Comparison of ENCODE assay signal across 16 mouse cellular contexts in the genomic region with DNA sequence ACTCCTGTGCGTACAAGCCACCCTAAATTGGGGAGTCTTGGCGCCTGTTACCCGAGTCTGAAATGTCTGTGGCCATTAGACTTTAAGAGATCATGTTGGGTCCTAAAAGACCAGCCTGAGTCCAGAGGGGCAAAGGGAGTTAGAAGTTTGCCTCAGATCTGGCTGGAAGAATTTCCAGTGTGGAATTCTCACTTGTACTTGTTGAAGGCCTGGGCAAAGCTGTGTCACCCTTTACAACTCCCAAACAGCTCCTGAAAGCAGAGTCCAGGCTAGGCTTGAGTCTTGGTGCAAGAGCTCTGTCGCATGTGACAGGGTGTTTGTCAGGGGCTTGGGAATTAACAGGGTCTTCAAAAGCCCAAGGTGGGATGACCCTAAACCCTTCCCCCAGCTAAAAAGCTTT. TPM values are rescaled to one million over a fixed set of nuclear protein-coding genes. Genes with fewer than 3 reads are reported as not detected.
"Had no signal": no experiment of that assay in that cellular context is flagged by ENCODE, and none has a peak within 500 bp of the region (broad histone marks: within the 10 kb centered on the region; RNA-seq: fewer than 3 reads in every experiment).

No protein-coding gene starts in this region.

- DNase-seq: kidney, adult 9 months; kidney, postnatal 14 days; kidney, postnatal 4 days; left cerebral cortex, postnatal 4 days; liver, embryonic 13.5 days; lung, adult 2 months; lung, postnatal 14 days; lung, postnatal 4 days; thymus, adult 18-20 months; thymus, postnatal 36 days had no signal

- H3K4me3 ChIP-seq: liver, embryonic 13.5 days; midbrain, embryonic 12.5 days; myocyte had no signal

- ATAC-seq: midbrain, embryonic 16.5 days had no signal

- H3K27ac ChIP-seq: liver, embryonic 13.5 days; midbrain, embryonic 12.5 days had no signal

- H3K36me3 ChIP-seq: liver, embryonic 13.5 days; midbrain, embryonic 12.5 days had no signal

- H3K4me2 ChIP-seq: liver, embryonic 13.5 days; midbrain, embryonic 12.5 days had no signal

- H3K4me1 ChIP-seq: liver, embryonic 13.5 days had no signal

- H3K9ac ChIP-seq: liver, embryonic 13.5 days; midbrain, embryonic 12.5 days had no signal

- H3K9me3 ChIP-seq: liver, embryonic 13.5 days had no signal

RNA-seq across cellular contexts. Expression of a gene that starts 5.0 kb away (rescaled TPM):
- total RNA-seq: liver, adult 2 months; megakaryocyte-erythroid progenitor cell, adult 5-6 weeks had no signal
- polyA plus RNA-seq: liver, embryonic 13.5 days; liver, embryonic 16.5 days had no signal
